Mouse (Mus musculus) CH12.LX (cell line): ENCODE measurements at regions not wholly inside any gene's neighbourhood (a gene's known extent, or its start where the extent isn't known, plus 50 kb on each side); places are given as distances from the start of the nearest gene placed in this dataset.

Experiments
- E2F4 ChIP-seq: IDR thresholded peaks from 2 replicates; pipeline ENCODE4 v1.6.1; 2011; ENCODE audit warnings: low read depth, low read length, improper control_type of control experiment; ENCODE audit not compliant: insufficient replicate concordance
- MYC ChIP-seq: IDR thresholded peaks from 2 replicates; pipeline ENCODE4 v1.6.1; 2011; ENCODE audit warnings: low read depth, mild to moderate bottlenecking, improper control_type of control experiment, low read length
- TBP ChIP-seq: conservative IDR thresholded peaks from 2 replicates; pipeline ENCODE4 v1.6.1; 2011; ENCODE audit warnings: low read depth, low read length, improper control_type of control experiment

GRCm38 (mm10) chr4:102685045-102685444, 56.1 kb upstream of the Sgip1 start:
- TF ChIP-seq MYC (no peak), E2F4 (no peak), TBP (no peak)
